Mouse (Mus musculus): ENCODE data around the gene Commd1. TPM values are rescaled to one million over a fixed set of nuclear protein-coding genes. Genes with fewer than 3 reads are reported as not detected.

The Commd1 gene
- polyA plus RNA-seq, 1 experiment from 2014 or later: 209 TPM

DNA sequence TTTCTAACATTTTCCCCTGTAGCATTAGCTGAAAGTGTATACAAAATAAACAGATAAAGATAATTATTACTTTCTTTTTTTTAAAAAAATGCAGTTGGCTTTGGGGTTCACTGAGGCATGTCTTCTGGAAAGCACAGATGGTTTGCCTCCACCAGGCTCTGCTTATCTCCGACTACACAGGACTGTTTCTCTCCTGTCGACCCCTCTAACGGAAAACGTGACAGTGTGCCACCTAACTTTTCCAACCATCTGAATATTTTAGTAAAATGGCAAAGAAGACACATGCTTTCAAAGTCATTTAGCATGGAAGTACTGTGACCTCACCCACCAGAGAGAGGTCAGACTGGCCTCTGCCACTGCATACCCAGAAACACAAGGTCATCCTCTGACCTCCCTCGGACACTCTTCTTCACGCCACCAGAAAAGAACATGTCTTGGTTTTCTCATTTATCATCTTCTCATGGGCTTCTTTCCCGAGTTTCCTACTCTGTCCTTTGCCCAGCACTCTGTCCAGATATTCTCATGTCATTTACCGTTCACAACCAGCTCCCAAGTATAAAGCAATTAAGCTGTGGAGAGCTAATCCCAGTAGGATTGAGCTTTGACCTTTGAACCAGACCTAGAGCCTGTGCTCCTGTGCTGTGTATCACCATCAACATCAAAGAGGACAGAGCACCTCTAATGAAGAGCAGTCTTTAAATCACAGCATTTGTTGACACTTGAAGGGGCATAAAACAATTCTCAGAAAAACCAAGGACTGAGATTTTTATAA is 135.0 kb downstream of the Commd1 start:
- Histone ChIP-seq H3K4me1 (replicated peaks) (peaks cover 95% of the 10 kb centered on the region), H3K4me3 (replicated peaks) (no peak overlapping the region), H3K9me3 (replicated peaks) (no peaks in the 10 kb centered on the region), H3K27ac (peak overlapping the region; percentile 83), H3K9ac (peak overlapping the region; percentile 39; the same call in 1 of the 2 replicates), H3K4me2 (peak overlapping the region; percentile 45), H3K36me3 (no peaks in the 10 kb centered on the region), H3K27me3 (no peaks in the 10 kb centered on the region)
- 19% methylated on average over 8 of the region's 8 CpGs for WGBS (ENCODE audit: insufficient replicate concordance)
- ATAC-seq (ENCODE audit: low read depth): peak; percentile 36; the same call in 1 of the 2 replicates
- DNase-seq: no peak

Other genes starting within 250 kb of the Commd1 start
- gene B3gnt2, start 121.4 kb downstream of the Commd1 start, polyA plus RNA-seq (2015; fragmentation: Nextera tagmentation; extraction: Ambion mirVana): 4.8 TPM in 2 replicates
- gene Zrsr1, start 10.4 kb downstream of the Commd1 start, polyA plus RNA-seq (2015; fragmentation: Nextera tagmentation; extraction: Ambion mirVana): 2.2 and 2.8 TPM in 2 replicates
- 6.8 and 9.0 TPM in 2 replicates for gene Gm28048, start 292 bp downstream of the Commd1 start, polyA plus RNA-seq (2015; fragmentation: Nextera tagmentation; extraction: Ambion mirVana)
- 206 and 239 TPM in 2 replicates for gene Cct4, start 8.1 kb upstream of the Commd1 start, polyA plus RNA-seq (2015; fragmentation: Nextera tagmentation; extraction: Ambion mirVana)
- 0.51 and 1.6 TPM in 2 replicates for gene Fam161a, start 25.1 kb upstream of the Commd1 start, polyA plus RNA-seq (2015; fragmentation: Nextera tagmentation; extraction: Ambion mirVana)

All from liver, embryonic 13.5 days (tissue).